Mouse (Mus musculus) v-Abl transformed pro-B cells (cell line): ENCODE results near the gene Klhl30.

ENCODE experiments used
- in situ Hi-C, 2 experiments: fragments of 400-800 bp; cut with MboI; formaldehyde crosslinking; loops; one replicate each; pipeline ENCODE4 v1.15.1; 2025; ENCODE audit not compliant: unreplicated experiment in 2 of 2

Klhl30 gene

GRCm38 (mm10) chr1:91362113-91362512, 11.3 kb downstream of the Klhl30 start:
- in situ Hi-C loops, result loop anchor here (10.0 to 25.0 kb wide), 2 partner anchors 123 to 400 kb away; partner anchors contain the start of genes Prlh (in 1 of the 2) and Rab17 (in 1 of the 2)

- in situ Hi-C loops, result loop anchor here (10.0 to 25.0 kb wide), 2 partner anchors 120 to 403 kb away; partner anchors contain the start of genes Prlh (in 1 of the 2) and Rab17 (in 1 of the 2)
Observed at GRCm38 (mm10) chr1:91364822-91365644, 14.2 kb downstream of the Klhl30 start.

- in situ Hi-C loops, result loop anchor here (10.0 to 25.0 kb wide), 2 partner anchors 119 to 404 kb away; partner anchors contain the start of genes Prlh (in 1 of the 2) and Rab17 (in 1 of the 2)
Observed at GRCm38 (mm10) chr1:91365816-91366214, 15.0 kb downstream of the Klhl30 start.

GRCm38 (mm10) chr1:91366215-91367108, 15.6 kb downstream of the Klhl30 start, which contains the start of gene Erfe:
Gene Erfe (plus strand): TSS chr1:91366430.
- in situ Hi-C loops, result loop anchor here (10.0 to 25.0 kb wide), 2 partner anchors 118 to 404 kb away; partner anchors contain the start of genes Prlh (in 1 of the 2) and Rab17 (in 1 of the 2)

GRCm38 (mm10) chr1:91367295-91367694, 16.5 kb downstream of the Klhl30 start:
- in situ Hi-C loops, result loop anchor here (10.0 to 25.0 kb wide), 2 partner anchors 118 to 405 kb away; partner anchors contain the start of genes Prlh (in 1 of the 2) and Rab17 (in 1 of the 2)

- in situ Hi-C loops, result loop anchor here (10.0 to 25.0 kb wide), 2 partner anchors 115 to 407 kb away; partner anchors contain the start of genes Prlh (in 1 of the 2) and Rab17 (in 1 of the 2)
Observed at GRCm38 (mm10) chr1:91369408-91369807, 18.6 kb downstream of the Klhl30 start.

GRCm38 (mm10) chr1:91370055-91370454, 19.2 kb downstream of the Klhl30 start:
- in situ Hi-C loops, result loop anchor here in 1 of 2 experiments (25.0 kb wide), 1 partner anchor 408 kb away; the partner anchor contains the start of genes Prlh and Rab17

GRCm38 (mm10) chr1:91373414-91373835, 22.6 kb downstream of the Klhl30 start:
- in situ Hi-C loops, result loop anchor here in 1 of 2 experiments (25.0 kb wide), 1 partner anchor 411 kb away; the partner anchor contains the start of genes Prlh and Rab17

GRCm38 (mm10) chr1:91380453-91381090, 29.8 kb downstream of the Klhl30 start:
- in situ Hi-C loops, result no loop called here

GRCm38 (mm10) chr1:91381091-91381471, 30.3 kb downstream of the Klhl30 start:
- in situ Hi-C loops, result no loop called here

GRCm38 (mm10) chr1:91390369-91390768, 39.6 kb downstream of the Klhl30 start:
- in situ Hi-C loops, result no loop called here

- in situ Hi-C loops, result no loop called here
Observed at GRCm38 (mm10) chr1:91397927-91398259, 47.1 kb downstream of the Klhl30 start.

- in situ Hi-C loops, result no loop called here
Observed at GRCm38 (mm10) chr1:91398260-91399062, 47.6 kb downstream of the Klhl30 start, which contains the start of gene Ilkap. Gene Ilkap (minus strand): TSS chr1:91398815.

- in situ Hi-C loops, result no loop called here
Observed at GRCm38 (mm10) chr1:91404976-91405375, 54.2 kb downstream of the Klhl30 start.

- in situ Hi-C loops, result no loop called here
Observed at GRCm38 (mm10) chr1:91405406-91406169, 54.8 kb downstream of the Klhl30 start.

- in situ Hi-C loops, result no loop called here
Observed at GRCm38 (mm10) chr1:91407819-91408218, 57.0 kb downstream of the Klhl30 start.

- in situ Hi-C loops, result loop anchor here in 1 of 2 experiments (10.0 kb wide), 1 partner anchor 167 kb away; no protein-coding TSS in a partner anchor
Observed at GRCm38 (mm10) chr1:91411631-91412285, 60.9 kb downstream of the Klhl30 start.
